Mouse (Mus musculus) spleen, adult 2 months (tissue): ENCODE measurements at regions not wholly inside any gene's neighbourhood (a gene's known extent, or its start where the extent isn't known, plus 50 kb on each side); places are given as distances from the start of the nearest gene placed in this dataset.

ENCODE experiments used
- CTCF ChIP-seq: fragments of 200-500 bp; IDR thresholded peaks from 2 replicates; pipeline ENCODE4 v1.5.1; 2011; ENCODE audit warnings: mild to moderate bottlenecking, inconsistent platforms; ENCODE audit not compliant: insufficient read depth, insufficient read length, insufficient replicate concordance; ENCODE audit errors: extremely low read depth
- POLR2A ChIP-seq: fragments of 200-500 bp; IDR thresholded peaks from 2 replicates; pipeline ENCODE4 v1.6.1; 2011; ENCODE audit warnings: low read depth, low read length, inconsistent platforms

- TF ChIP-seq POLR2A = no peak
- TF ChIP-seq CTCF = no peak
Measured at GRCm38 (mm10) chr5:35185289-35185688, 79.7 kb upstream of the Lrpap1 start.
